Mouse (Mus musculus): Measurements from ENCODE around the gene Itga2. TPM values are rescaled to one million over a fixed set of nuclear protein-coding genes. Genes with fewer than 3 reads are reported as not detected.

Itga2 gene
- 3.9 and 4.4 TPM in 2 replicates for total RNA-seq (2021)
- long read RNA-seq, experiment 1, partial matches to known transcripts, result 0 of 1 reads
- long read RNA-seq, experiment 1, other reads (novel, unspliced or antisense), result 1 of 1 reads
- long read RNA-seq, experiment 2, result 0 reads

- DNase-seq, result peak; percentile 77
These were observed at the start of gene Itga2 for GRCm38 (mm10) chr13:114931775-114932294. TSS of gene Itga2 (minus strand) at chr13:114932100.

- peak; percentile 28 for DNase-seq
These were observed 49.0 kb upstream of the Itga2 start for GRCm38 (mm10) chr13:114980831-114981419.

GRCm38 (mm10) chr13:114974484-114975042 lies 42.7 kb upstream of the Itga2 start:
- no peak for DNase-seq

- no peak for DNase-seq
These were observed 40.0 kb upstream of the Itga2 start for GRCm38 (mm10) chr13:114971905-114972304.

GRCm38 (mm10) chr13:114964233-114964632 lies 32.3 kb upstream of the Itga2 start:
- peak; percentile 86 for DNase-seq

GRCm38 (mm10) chr13:114954516-114954915 lies 22.6 kb upstream of the Itga2 start:
- no peak for DNase-seq

- DNase-seq, result peak; percentile 69
These were observed 1.6 kb upstream of the Itga2 start for GRCm38 (mm10) chr13:114933541-114933940.

GRCm38 (mm10) chr13:114930996-114931649 lies 777 bp downstream of the Itga2 start:
- peak; percentile 35 for DNase-seq

- no peak for DNase-seq
These were observed 7.1 kb downstream of the Itga2 start for GRCm38 (mm10) chr13:114924785-114925184.

GRCm38 (mm10) chr13:114923331-114923730 lies 8.6 kb downstream of the Itga2 start:
- no peak for DNase-seq

GRCm38 (mm10) chr13:114915767-114916166 lies 16.1 kb downstream of the Itga2 start:
- no peak for DNase-seq

GRCm38 (mm10) chr13:114914963-114915362 lies 16.9 kb downstream of the Itga2 start:
- DNase-seq, result no peak

- DNase-seq, result no peak
These were observed 17.3 kb downstream of the Itga2 start for GRCm38 (mm10) chr13:114914559-114914958.

GRCm38 (mm10) chr13:114910629-114911028 lies 21.3 kb downstream of the Itga2 start:
- no peak for DNase-seq

- DNase-seq, result no peak
These were observed 22.4 kb downstream of the Itga2 start for GRCm38 (mm10) chr13:114909514-114909913.

GRCm38 (mm10) chr13:114907876-114908275 lies 24.0 kb downstream of the Itga2 start:
- no peak for DNase-seq

- DNase-seq, result peak; percentile 92
These were observed 35.0 kb downstream of the Itga2 start for GRCm38 (mm10) chr13:114896751-114897386.

GRCm38 (mm10) chr13:114895896-114896295 lies 36.0 kb downstream of the Itga2 start:
- DNase-seq, result peak; percentile 45

GRCm38 (mm10) chr13:114894718-114895117 lies 37.2 kb downstream of the Itga2 start:
- DNase-seq, result no peak

- DNase-seq, result no peak
These were observed 40.2 kb downstream of the Itga2 start for GRCm38 (mm10) chr13:114891655-114892054.

- no peak for DNase-seq
These were observed 44.2 kb downstream of the Itga2 start for GRCm38 (mm10) chr13:114887695-114888094.

GRCm38 (mm10) chr13:114887293-114887692 lies 44.6 kb downstream of the Itga2 start:
- DNase-seq, result no peak

- peak; percentile 16 for DNase-seq
These were observed 46.7 kb downstream of the Itga2 start for GRCm38 (mm10) chr13:114885171-114885570.
